Mouse (Mus musculus): Measurements from ENCODE around the gene Gm4027. TPM values are rescaled to one million over a fixed set of nuclear protein-coding genes. Genes with fewer than 3 reads are reported as not detected.
"Not testable (repeated sequence)": the region's sequence is repeated elsewhere in the genome, so short reads cannot be mapped to it uniquely, and the experiment has no call there.

Gm4027 gene
- total RNA-seq (2012; rRNA removed): not detected in 2 replicates
- polyA plus RNA-seq (2012; ENCODE audit: insufficient read depth in 1 of 2, insufficient read length in 2 of 2, low read depth in 1 of 2, low replicate concordance in 2 of 2, missing spikeins in 1 of 2): under 1 TPM in 1 of 2 experiments, not detected in 1; 0.06 TPM

- H3K9ac ChIP-seq (ENCODE audit: control insufficient read depth, low read depth, low read length, poor library complexity, severe bottlenecking); H3K9me3 ChIP-seq (replicated peaks; ENCODE audit: insufficient read depth, low read length); H3K4me3 ChIP-seq (ENCODE audit: control insufficient read depth in 1 of 2, insufficient read depth in 1 of 2, low read depth in 2 of 2, low read length in 2 of 2); H3K4me1 ChIP-seq (ENCODE audit: control insufficient read depth in 1 of 2, insufficient read depth in 2 of 2, low read length in 2 of 2); DNase-seq (ENCODE audit: low read depth, low spot score); H3K27me3 ChIP-seq (ENCODE audit: control insufficient read depth in 1 of 2, insufficient read depth in 2 of 2, low read length in 2 of 2); H3K36me3 ChIP-seq (ENCODE audit: control insufficient read depth in 1 of 2, insufficient read depth in 2 of 2, low read length in 2 of 2); H3K79me2 ChIP-seq (ENCODE audit: control insufficient read depth, insufficient read depth, low read length, poor library complexity); H3K27ac ChIP-seq (ENCODE audit: control insufficient read depth, low read depth, low read length): not testable (repeated sequence)
Observed at GRCm38 (mm10) chr12:87618569-87618968, at the start of gene Gm4027. Gene Gm4027, plus strand, starts transcription at chr12:87618869.

DNA sequence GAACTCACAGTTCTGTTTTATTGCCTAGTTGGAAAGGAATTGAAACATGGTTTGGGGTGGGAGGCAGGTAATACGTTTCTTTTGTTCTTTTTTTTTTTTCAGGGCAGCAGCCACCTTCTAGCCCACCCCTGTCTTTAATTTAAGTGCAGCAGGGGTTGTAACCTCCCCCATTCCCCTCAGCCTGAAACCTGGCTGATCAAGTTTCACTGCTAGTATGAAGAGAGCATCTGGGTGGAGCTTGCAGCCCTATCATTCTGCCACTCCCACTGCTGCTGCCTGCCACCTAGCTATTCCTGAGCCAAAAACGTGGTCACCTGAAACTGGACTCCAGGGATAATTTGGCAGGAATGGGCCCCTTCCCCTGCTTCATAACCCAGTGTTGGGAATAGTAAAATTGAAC lies 17.3 kb upstream of the Gm4027 start:
- H3K79me2 ChIP-seq (ENCODE audit: control insufficient read depth, insufficient read depth, low read length, poor library complexity); H3K27ac ChIP-seq (ENCODE audit: control insufficient read depth, low read depth, low read length); H3K36me3 ChIP-seq (ENCODE audit: control insufficient read depth in 1 of 2, insufficient read depth in 2 of 2, low read length in 2 of 2); H3K4me1 ChIP-seq (ENCODE audit: control insufficient read depth in 1 of 2, insufficient read depth in 2 of 2, low read length in 2 of 2); H3K9me3 ChIP-seq (replicated peaks; ENCODE audit: insufficient read depth, low read length); H3K27me3 ChIP-seq (ENCODE audit: control insufficient read depth in 1 of 2, insufficient read depth in 2 of 2, low read length in 2 of 2); H3K9ac ChIP-seq (ENCODE audit: control insufficient read depth, low read depth, low read length, poor library complexity, severe bottlenecking); DNase-seq (ENCODE audit: low read depth, low spot score); H3K4me3 ChIP-seq (ENCODE audit: control insufficient read depth in 1 of 2, insufficient read depth in 1 of 2, low read depth in 2 of 2, low read length in 2 of 2): not testable (repeated sequence)

- not testable (repeated sequence) for DNase-seq (ENCODE audit: low read depth, low spot score); H3K27me3 ChIP-seq (ENCODE audit: control insufficient read depth in 1 of 2, insufficient read depth in 2 of 2, low read length in 2 of 2); H3K9me3 ChIP-seq (replicated peaks; ENCODE audit: insufficient read depth, low read length); H3K9ac ChIP-seq (ENCODE audit: control insufficient read depth, low read depth, low read length, poor library complexity, severe bottlenecking); H3K36me3 ChIP-seq (ENCODE audit: control insufficient read depth in 1 of 2, insufficient read depth in 2 of 2, low read length in 2 of 2); H3K27ac ChIP-seq (ENCODE audit: control insufficient read depth, low read depth, low read length); H3K4me1 ChIP-seq (ENCODE audit: control insufficient read depth in 1 of 2, insufficient read depth in 2 of 2, low read length in 2 of 2); H3K79me2 ChIP-seq (ENCODE audit: control insufficient read depth, insufficient read depth, low read length, poor library complexity); H3K4me3 ChIP-seq (ENCODE audit: control insufficient read depth in 1 of 2, insufficient read depth in 1 of 2, low read depth in 2 of 2, low read length in 2 of 2)
Observed at GRCm38 (mm10) chr12:87602388-87602787, 16.3 kb upstream of the Gm4027 start, which contains the start of gene Oog1. Gene Oog1, plus strand, starts transcription at chr12:87602688.

- DNase-seq (ENCODE audit: low read depth, low spot score); H3K36me3 ChIP-seq (ENCODE audit: control insufficient read depth in 1 of 2, insufficient read depth in 2 of 2, low read length in 2 of 2); H3K4me3 ChIP-seq (ENCODE audit: control insufficient read depth in 1 of 2, insufficient read depth in 1 of 2, low read depth in 2 of 2, low read length in 2 of 2); H3K79me2 ChIP-seq (ENCODE audit: control insufficient read depth, insufficient read depth, low read length, poor library complexity); H3K9ac ChIP-seq (ENCODE audit: control insufficient read depth, low read depth, low read length, poor library complexity, severe bottlenecking); H3K27me3 ChIP-seq (ENCODE audit: control insufficient read depth in 1 of 2, insufficient read depth in 2 of 2, low read length in 2 of 2); H3K9me3 ChIP-seq (replicated peaks; ENCODE audit: insufficient read depth, low read length); H3K27ac ChIP-seq (ENCODE audit: control insufficient read depth, low read depth, low read length); H3K4me1 ChIP-seq (ENCODE audit: control insufficient read depth in 1 of 2, insufficient read depth in 2 of 2, low read length in 2 of 2): not testable (repeated sequence)
Observed at GRCm38 (mm10) chr12:87644520-87644919, 25.9 kb downstream of the Gm4027 start, which contains the start of gene Gm16381. Gene Gm16381, minus strand, starts transcription at chr12:87644620.

DNA sequence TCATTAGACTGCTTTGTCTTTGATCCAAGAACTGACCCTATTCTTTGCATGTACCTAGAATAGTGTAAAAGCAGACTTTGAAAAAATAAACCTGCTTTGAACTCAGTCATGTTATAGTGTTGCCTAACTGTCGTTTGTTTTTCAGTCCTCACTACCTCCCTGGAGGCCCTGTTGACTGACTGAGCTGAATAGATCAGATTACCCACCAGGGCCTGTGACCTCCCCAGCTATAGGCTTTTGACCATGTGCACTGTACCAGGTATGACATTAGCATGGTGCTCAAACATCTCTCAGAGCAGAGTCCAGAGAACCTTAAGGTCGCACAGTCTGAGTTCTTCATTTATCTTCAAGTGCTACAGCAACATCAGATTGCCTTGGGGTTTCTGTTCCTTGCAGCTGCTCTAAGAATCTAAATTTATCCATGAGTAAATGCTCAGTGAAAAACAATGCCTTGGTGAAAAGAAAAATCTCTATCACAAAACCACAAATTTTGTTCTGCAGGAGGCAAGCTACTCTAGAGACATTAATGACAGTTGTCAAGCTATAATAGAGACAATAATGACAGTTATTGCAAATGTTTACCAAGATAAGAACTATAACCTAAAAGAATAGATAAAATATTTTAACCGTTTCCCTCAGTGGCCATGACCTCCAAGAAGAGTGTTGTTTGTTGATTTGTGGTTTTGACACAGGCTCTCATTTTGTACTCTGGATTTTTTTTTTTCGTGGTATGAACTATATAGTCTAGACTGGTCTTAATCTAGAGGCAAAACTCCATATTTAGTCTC lies 34.4 kb downstream of the Gm4027 start:
- H3K9ac ChIP-seq (ENCODE audit: control insufficient read depth, low read depth, low read length, poor library complexity, severe bottlenecking); H3K27ac ChIP-seq (ENCODE audit: control insufficient read depth, low read depth, low read length); H3K4me3 ChIP-seq (ENCODE audit: control insufficient read depth in 1 of 2, insufficient read depth in 1 of 2, low read depth in 2 of 2, low read length in 2 of 2); DNase-seq (ENCODE audit: low read depth, low spot score); H3K79me2 ChIP-seq (ENCODE audit: control insufficient read depth, insufficient read depth, low read length, poor library complexity); H3K27me3 ChIP-seq (ENCODE audit: control insufficient read depth in 1 of 2, insufficient read depth in 2 of 2, low read length in 2 of 2); H3K36me3 ChIP-seq (ENCODE audit: control insufficient read depth in 1 of 2, insufficient read depth in 2 of 2, low read length in 2 of 2); H3K9me3 ChIP-seq (replicated peaks; ENCODE audit: insufficient read depth, low read length); H3K4me1 ChIP-seq (ENCODE audit: control insufficient read depth in 1 of 2, insufficient read depth in 2 of 2, low read length in 2 of 2): not testable (repeated sequence)

Other genes starting within 250 kb of the Gm4027 start
- gene Sptlc2, start 230.5 kb upstream of the Gm4027 start, total RNA-seq (2012; rRNA removed): 61.6 and 64.6 TPM in 2 replicates
- 10 to 100 TPM in 1 of 2 experiments, not detected in 1; 75.9 TPM for gene Sptlc2, start 230.5 kb upstream of the Gm4027 start, polyA plus RNA-seq (2012; ENCODE audit: insufficient read depth in 1 of 2, insufficient read length in 2 of 2, low read depth in 1 of 2, low replicate concordance in 2 of 2, missing spikeins in 1 of 2)
- gene Slirp, start 175.0 kb upstream of the Gm4027 start, total RNA-seq (2012; rRNA removed): 166 and 174 TPM in 2 replicates
- 100 to 1,000 TPM in 1 of 2 experiments, not detected in 1; 182 TPM for gene Slirp, start 175.0 kb upstream of the Gm4027 start, polyA plus RNA-seq (2012; ENCODE audit: insufficient read depth in 1 of 2, insufficient read length in 2 of 2, low read depth in 1 of 2, low replicate concordance in 2 of 2, missing spikeins in 1 of 2)
- gene Alkbh1, start 174.9 kb upstream of the Gm4027 start, total RNA-seq (2012; rRNA removed): 31.4 and 41.4 TPM in 2 replicates
- 10 to 100 TPM in 1 of 2 experiments, not detected in 1; 48.9 TPM for gene Alkbh1, start 174.9 kb upstream of the Gm4027 start, polyA plus RNA-seq (2012; ENCODE audit: insufficient read depth in 1 of 2, insufficient read length in 2 of 2, low read depth in 1 of 2, low replicate concordance in 2 of 2, missing spikeins in 1 of 2)
- 88.1 and 108 TPM in 2 replicates for gene Snw1, start 146.6 kb upstream of the Gm4027 start, total RNA-seq (2012; rRNA removed)
- 10 to 100 TPM; 40.8 to 92.1 TPM for gene Snw1, start 146.6 kb upstream of the Gm4027 start, polyA plus RNA-seq (2012; ENCODE audit: insufficient read depth in 1 of 2, insufficient read length in 2 of 2, low read depth in 1 of 2, low replicate concordance in 2 of 2, missing spikeins in 1 of 2)
- gene Gm5788, start 124.1 kb upstream of the Gm4027 start, total RNA-seq (2012; rRNA removed): not detected in 2 replicates
- gene Gm5788, start 124.1 kb upstream of the Gm4027 start, polyA plus RNA-seq (2012; ENCODE audit: insufficient read depth in 1 of 2, insufficient read length in 2 of 2, low read depth in 1 of 2, low replicate concordance in 2 of 2, missing spikeins in 1 of 2): not detected
- not detected in 2 replicates for gene Gm8300, start 104.6 kb upstream of the Gm4027 start, total RNA-seq (2012; rRNA removed)
- under 1 TPM in 1 of 2 experiments, not detected in 1; 0.07 TPM for gene Gm8300, start 104.6 kb upstream of the Gm4027 start, polyA plus RNA-seq (2012; ENCODE audit: insufficient read depth in 1 of 2, insufficient read length in 2 of 2, low read depth in 1 of 2, low replicate concordance in 2 of 2, missing spikeins in 1 of 2)
- not detected in 2 replicates for gene Oog1, start 16.2 kb upstream of the Gm4027 start, total RNA-seq (2012; rRNA removed)
- gene Oog1, start 16.2 kb upstream of the Gm4027 start, polyA plus RNA-seq (2012; ENCODE audit: insufficient read depth in 1 of 2, insufficient read length in 2 of 2, low read depth in 1 of 2, low replicate concordance in 2 of 2, missing spikeins in 1 of 2): not detected
- gene Gm16381, start 25.8 kb downstream of the Gm4027 start, total RNA-seq (2012; rRNA removed): not detected in 2 replicates
- not detected for gene Gm16381, start 25.8 kb downstream of the Gm4027 start, polyA plus RNA-seq (2012; ENCODE audit: insufficient read depth in 1 of 2, insufficient read length in 2 of 2, low read depth in 1 of 2, low replicate concordance in 2 of 2, missing spikeins in 1 of 2)
- not detected in 2 replicates for gene Gm21319, start 156.9 kb downstream of the Gm4027 start, total RNA-seq (2012; rRNA removed)
- not detected for gene Gm21319, start 156.9 kb downstream of the Gm4027 start, polyA plus RNA-seq (2012; ENCODE audit: insufficient read depth in 1 of 2, insufficient read length in 2 of 2, low read depth in 1 of 2, low replicate concordance in 2 of 2, missing spikeins in 1 of 2)
- not detected in 2 replicates for gene Gm21936, start 176.6 kb downstream of the Gm4027 start, total RNA-seq (2012; rRNA removed)
- not detected for gene Gm21936, start 176.6 kb downstream of the Gm4027 start, polyA plus RNA-seq (2012; ENCODE audit: insufficient read depth in 1 of 2, insufficient read length in 2 of 2, low read depth in 1 of 2, low replicate concordance in 2 of 2, missing spikeins in 1 of 2)
- not detected in 2 replicates for gene BB287469, start 197.7 kb downstream of the Gm4027 start, total RNA-seq (2012; rRNA removed)
- gene BB287469, start 197.7 kb downstream of the Gm4027 start, polyA plus RNA-seq (2012; ENCODE audit: insufficient read depth in 1 of 2, insufficient read length in 2 of 2, low read depth in 1 of 2, low replicate concordance in 2 of 2, missing spikeins in 1 of 2): not detected
- gene Gm2001, start 223.5 kb downstream of the Gm4027 start, total RNA-seq (2012; rRNA removed): not detected in 2 replicates
- not detected for gene Gm2001, start 223.5 kb downstream of the Gm4027 start, polyA plus RNA-seq (2012; ENCODE audit: insufficient read depth in 1 of 2, insufficient read length in 2 of 2, low read depth in 1 of 2, low replicate concordance in 2 of 2, missing spikeins in 1 of 2)

Data from MEL (cell line).